Mouse (Mus musculus) megakaryocyte, embryonic 14.5 days (primary cell): ENCODE measurements around the gene Capns1. TPM values are rescaled to one million over a fixed set of nuclear protein-coding genes. Genes with fewer than 3 reads are reported as not detected.
"Not testable (repeated sequence)": the region's sequence is repeated elsewhere in the genome, so short reads cannot be mapped to it uniquely, and the experiment has no call there.

Source experiments
- H3K27me3 ChIP-seq: replicated peaks from 2 replicates; pipeline ENCODE3; 2012; ENCODE audit warnings: inconsistent platforms
- H3K36me3 ChIP-seq: replicated peaks from 2 replicates; pipeline ENCODE3; 2012; ENCODE audit warnings: low read length, inconsistent platforms, mixed read lengths
- H3K4me1 ChIP-seq: 2 replicates; pipeline ENCODE4 v1.6.1; 2012; ENCODE audit warnings: inconsistent platforms
- H3K4me3 ChIP-seq: replicated peaks from 2 replicates; pipeline ENCODE3; 2012; ENCODE audit warnings: moderate library complexity, mild to moderate bottlenecking, inconsistent platforms
- H3K9me3 ChIP-seq: 2 replicates; pipeline ENCODE4 v1.6.1; 2012; ENCODE audit warnings: inconsistent platforms
- FLI1 ChIP-seq: IDR thresholded peaks from 2 replicates; pipeline ENCODE4 v1.6.1; 2012; ENCODE audit warnings: low read length, inconsistent platforms, mixed read lengths
- GATA1 ChIP-seq: IDR thresholded peaks from 3 replicates; pipeline ENCODE4 v1.6.1; 2012; ENCODE audit warnings: mixed read lengths, low read length, inconsistent platforms, borderline replicate concordance
- polyA plus RNA-seq: library from polyadenylated mRNA; stranded (reverse); fragments of >175 nt; gene quantifications from 2 replicates; pipeline ENCODE4 v1.2.3, GENCODE M21; 2012; ENCODE audit warnings: low replicate concordance; ENCODE audit not compliant: insufficient read depth

Gene Capns1
- polyA plus RNA-seq, 1 experiment, result 208 TPM

DNA sequence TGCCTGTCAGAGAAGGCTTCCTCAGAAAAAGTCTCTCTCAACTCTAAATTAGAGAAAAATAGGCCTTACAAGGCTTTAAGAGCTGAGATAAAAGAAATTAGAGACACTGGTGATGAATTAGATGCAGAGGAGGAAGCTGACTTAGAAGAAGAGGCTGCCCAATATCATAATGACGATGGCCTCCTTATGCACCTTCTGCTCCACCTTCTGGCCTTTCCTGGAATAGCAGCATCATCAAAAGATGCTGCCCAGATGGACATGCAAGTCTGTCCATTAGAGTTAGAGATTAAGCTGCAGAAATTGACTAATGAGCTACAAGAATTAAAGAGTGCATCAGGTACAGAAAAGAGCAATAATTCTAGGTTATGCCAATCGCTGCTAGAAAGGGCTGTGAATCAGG lies 6.8 kb upstream of the Capns1 start:
- TF ChIP-seq FLI1, result no peak
- TF ChIP-seq GATA1, result no peak
- H3K4me1 ChIP-seq, result peaks cover 12% of the 10 kb centered on the region
- no peaks in the 10 kb centered on the region for H3K27me3 ChIP-seq
- H3K4me3 ChIP-seq, result no peak overlapping the region
- H3K36me3 ChIP-seq, result no peaks in the 10 kb centered on the region
- no peaks in the 10 kb centered on the region for H3K9me3 ChIP-seq

DNA sequence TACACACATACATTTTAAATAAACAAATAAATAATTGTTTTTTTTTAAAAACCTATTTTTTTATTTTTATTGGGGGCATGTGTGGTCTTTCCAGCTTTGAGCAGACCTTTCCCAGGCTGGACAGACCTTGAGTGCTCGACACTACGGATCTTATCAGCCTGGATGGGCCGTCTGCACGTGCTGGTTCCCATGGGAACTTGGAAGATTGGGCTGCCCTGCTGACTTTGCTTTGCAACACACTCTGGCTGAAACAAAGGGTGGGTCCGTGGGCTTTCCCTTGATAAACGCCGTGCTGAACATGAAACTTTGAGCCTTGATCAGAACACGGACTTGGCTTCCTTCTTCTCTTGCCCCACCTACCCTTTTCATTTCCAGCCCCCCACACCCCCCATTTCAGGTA lies 5.8 kb upstream of the Capns1 start:
- H3K36me3 ChIP-seq, result no peaks in the 10 kb centered on the region
- no peaks in the 10 kb centered on the region for H3K9me3 ChIP-seq
- TF ChIP-seq GATA1 (no peak), FLI1 (no peak)
- peak overlapping the region; percentile 44 for H3K4me3 ChIP-seq
- H3K27me3 ChIP-seq, result no peaks in the 10 kb centered on the region
- H3K4me1 ChIP-seq, result peaks cover 12% of the 10 kb centered on the region

DNA sequence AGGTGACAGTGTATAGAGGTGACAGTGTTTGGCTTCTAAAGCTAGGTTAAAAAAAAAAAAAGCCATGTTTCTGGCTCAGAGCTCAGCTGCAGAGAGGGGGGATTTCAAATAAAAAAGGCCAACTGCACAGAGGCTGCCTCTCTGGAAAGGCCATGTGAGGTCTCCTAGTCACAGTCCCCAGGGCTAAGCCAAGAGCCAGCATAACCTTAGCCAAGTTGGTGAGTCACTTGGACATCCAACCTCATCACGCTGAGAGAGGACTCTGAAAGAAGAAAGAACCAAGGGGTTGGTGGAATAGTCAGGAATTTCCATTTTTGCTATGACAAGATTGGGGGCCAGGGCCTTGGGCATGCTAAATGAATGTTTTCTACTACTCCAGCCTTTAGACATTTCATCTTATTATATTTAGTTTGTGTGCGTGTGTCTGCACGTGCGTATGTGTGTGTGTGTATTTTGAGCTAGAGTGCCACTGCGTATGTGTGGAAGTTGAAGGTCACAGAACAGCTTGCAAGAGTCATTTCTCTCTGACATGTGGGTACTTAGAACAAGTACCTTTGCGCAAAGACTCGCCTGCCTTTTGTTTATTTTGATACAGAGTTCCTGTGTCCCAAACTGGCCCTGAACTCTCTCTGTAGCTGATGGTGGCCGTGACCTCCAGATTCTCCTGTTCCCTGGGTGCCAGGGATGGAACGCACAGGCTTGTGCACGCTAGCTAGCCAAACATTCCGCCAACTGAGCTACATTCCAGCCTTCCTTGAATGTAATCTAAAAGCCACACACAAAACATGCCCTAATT lies 4.5 kb upstream of the Capns1 start:
- H3K4me1 ChIP-seq, result peaks cover 21% of the 10 kb centered on the region
- no peaks in the 10 kb centered on the region for H3K36me3 ChIP-seq
- H3K27me3 ChIP-seq, result no peaks in the 10 kb centered on the region
- no peaks in the 10 kb centered on the region for H3K9me3 ChIP-seq
- no peak overlapping the region for H3K4me3 ChIP-seq
- no peak for TF ChIP-seq GATA1
- no peak for TF ChIP-seq FLI1

DNA sequence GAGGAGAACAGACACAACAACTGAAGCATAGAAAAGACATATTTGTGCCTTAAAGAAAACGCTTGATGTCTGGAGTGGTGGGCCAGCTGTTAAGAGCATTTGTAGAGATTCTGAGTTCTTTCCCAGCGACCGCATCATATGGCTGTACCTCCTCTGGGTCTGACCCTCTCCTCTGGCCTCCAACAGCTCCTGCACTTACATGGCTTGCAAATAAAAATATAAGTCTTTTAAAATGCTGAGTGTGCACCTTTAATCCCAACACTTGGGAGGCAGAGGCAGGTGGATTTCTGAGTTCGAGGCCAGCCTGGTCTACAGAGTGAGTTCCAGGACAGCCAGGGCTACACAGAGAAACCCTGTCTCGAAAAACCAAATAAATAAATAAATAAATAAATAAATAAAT lies 2.0 kb upstream of the Capns1 start:
- H3K4me1 ChIP-seq, result peaks cover 45% of the 10 kb centered on the region
- H3K4me3 ChIP-seq, H3K36me3 ChIP-seq, H3K9me3 ChIP-seq, H3K27me3 ChIP-seq: not testable (repeated sequence)

DNA sequence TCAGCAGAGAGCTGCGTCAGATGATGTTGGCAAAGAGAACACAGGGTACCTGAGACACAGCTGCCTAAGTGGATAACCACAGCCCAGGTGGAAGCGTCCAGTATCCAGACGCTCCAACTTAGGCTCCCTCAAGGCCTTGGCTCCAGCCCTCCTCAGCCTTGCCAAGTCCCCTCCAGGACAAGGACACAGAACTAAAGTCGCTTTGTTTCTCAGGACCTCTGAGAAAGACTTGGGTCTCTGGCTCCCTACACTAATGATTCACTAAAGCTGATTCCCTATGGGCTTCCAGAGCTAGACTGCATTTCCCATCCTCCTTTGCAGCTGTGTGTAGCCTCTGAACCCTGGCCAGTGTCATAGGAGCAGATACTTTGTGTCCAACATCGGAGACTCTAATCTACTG lies 1.6 kb upstream of the Capns1 start:
- Histone ChIP-seq H3K36me3 (no peaks in the 10 kb centered on the region), H3K4me3 (no peak overlapping the region), H3K9me3 (no peaks in the 10 kb centered on the region), H3K4me1 (peaks cover 46% of the 10 kb centered on the region), H3K27me3 (no peaks in the 10 kb centered on the region)
- no peak for TF ChIP-seq FLI1
- no peak for TF ChIP-seq GATA1

DNA sequence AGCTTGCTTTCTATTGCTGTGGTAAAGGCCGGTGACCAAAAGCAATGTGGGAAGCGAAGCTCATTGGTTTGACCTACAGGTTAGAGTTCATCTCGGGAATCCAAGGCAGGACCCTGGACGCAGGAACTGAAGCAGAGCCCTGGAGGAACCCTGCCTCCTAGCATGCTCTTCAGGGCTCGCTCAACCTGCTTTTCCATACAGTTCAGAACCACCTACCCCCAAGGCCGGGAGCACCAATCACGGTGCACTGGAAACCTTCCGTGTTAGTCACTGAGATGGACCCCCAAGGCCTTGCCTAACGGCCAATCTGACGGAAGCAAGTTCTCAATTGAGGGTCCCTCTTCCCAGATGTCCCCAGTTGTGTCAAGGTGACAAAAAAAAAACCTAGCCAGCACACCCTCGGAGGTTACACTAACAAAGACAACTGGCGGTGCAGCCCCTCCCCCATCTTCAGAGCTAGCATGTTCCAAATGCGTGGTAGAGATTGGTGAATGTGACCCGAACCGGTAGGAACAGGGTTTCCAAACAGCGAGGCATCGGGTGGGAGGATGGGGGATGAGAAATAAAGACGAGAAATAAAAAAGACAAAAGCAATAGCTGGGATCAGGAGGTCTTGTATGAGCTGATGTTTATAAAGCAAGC lies 1.0 kb upstream of the Capns1 start:
- no peak for TF ChIP-seq GATA1
- TF ChIP-seq FLI1, result no peak
- H3K4me1 ChIP-seq, result peaks cover 44% of the 10 kb centered on the region
- H3K4me3 ChIP-seq, result no peak overlapping the region
- H3K36me3 ChIP-seq, result no peaks in the 10 kb centered on the region
- no peaks in the 10 kb centered on the region for H3K9me3 ChIP-seq
- H3K27me3 ChIP-seq, result no peaks in the 10 kb centered on the region

DNA sequence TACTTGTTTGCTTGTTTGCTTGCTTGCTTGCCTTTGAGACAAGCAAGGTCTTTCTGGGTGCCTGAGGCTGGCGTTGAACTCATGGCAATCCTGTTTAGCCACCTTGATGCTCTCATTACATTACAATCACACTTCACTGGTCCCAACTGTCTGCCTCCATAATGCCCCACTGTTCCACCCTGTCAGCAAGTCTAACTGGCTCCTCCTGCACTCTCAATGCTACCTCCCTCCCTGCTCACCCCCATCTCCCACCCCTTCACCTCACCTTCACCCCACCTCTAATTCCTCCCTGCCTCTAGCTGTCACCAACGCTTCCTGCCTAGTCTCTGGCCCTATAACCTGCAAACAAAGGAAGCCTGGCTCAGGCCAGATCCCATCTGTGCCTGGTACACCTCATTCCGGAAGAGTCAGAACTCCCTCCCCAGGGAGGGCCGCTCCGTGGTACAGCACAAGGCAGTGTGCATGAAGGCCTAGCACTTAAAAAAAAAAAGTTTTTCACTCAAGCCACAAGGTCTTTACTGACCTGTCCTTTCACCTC lies 950 bp downstream of the Capns1 start:
- no peaks in the 10 kb centered on the region for H3K27me3 ChIP-seq
- no peak for TF ChIP-seq FLI1
- TF ChIP-seq GATA1, result no peak
- no peaks in the 10 kb centered on the region for H3K9me3 ChIP-seq
- peaks cover 8% of the 10 kb centered on the region for H3K36me3 ChIP-seq
- H3K4me1 ChIP-seq, result peaks cover 51% of the 10 kb centered on the region
- H3K4me3 ChIP-seq, result no peak overlapping the region

DNA sequence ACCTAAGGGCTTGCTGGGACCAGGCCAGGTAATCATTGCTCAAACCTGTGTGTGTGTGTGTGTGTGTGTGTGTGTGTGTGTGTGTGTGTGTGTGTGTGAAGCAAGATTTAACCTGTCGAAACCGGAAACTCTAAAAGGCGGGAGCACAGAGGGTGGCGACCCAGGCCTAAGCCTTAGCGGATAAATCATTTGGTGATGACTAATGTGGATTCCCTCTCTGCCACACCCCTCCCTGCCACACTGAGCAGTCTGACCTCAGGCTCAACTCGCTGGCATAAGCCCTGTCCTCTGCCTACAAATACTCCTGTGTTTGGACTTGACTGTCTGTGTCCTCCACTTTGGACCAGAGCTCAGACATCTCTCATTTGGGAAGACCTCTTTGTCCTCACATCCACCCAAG lies 2.4 kb downstream of the Capns1 start:
- Histone ChIP-seq H3K36me3 (peaks cover 23% of the 10 kb centered on the region), H3K4me3 (peak overlapping the region; percentile 83), H3K4me1 (peaks cover 58% of the 10 kb centered on the region), H3K9me3 (no peaks in the 10 kb centered on the region), H3K27me3 (no peaks in the 10 kb centered on the region)
- TF ChIP-seq FLI1 (no peak), GATA1 (no peak)

DNA sequence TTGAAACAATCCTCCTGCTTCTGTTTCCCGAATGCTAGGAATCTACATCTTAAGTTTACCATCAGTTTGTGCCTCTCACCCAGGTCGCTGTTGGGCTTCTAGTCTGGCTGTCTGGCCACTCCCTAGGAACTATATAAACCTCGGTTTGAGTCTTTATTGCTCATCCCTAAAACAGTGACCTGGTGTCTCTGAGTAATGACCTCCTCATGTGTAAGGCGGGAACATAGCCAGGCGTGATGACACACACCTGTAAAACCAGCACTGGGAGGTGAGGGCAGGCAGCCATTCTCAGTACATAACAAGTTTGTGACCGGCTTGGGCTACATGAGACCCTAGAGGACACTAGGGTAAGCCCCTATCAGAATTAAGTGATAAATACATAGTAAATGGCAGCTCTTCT lies 3.1 kb downstream of the Capns1 start:
- Histone ChIP-seq H3K9me3 (no peaks in the 10 kb centered on the region), H3K4me3 (peak overlapping the region; percentile 97), H3K4me1 (peaks cover 58% of the 10 kb centered on the region)

DNA sequence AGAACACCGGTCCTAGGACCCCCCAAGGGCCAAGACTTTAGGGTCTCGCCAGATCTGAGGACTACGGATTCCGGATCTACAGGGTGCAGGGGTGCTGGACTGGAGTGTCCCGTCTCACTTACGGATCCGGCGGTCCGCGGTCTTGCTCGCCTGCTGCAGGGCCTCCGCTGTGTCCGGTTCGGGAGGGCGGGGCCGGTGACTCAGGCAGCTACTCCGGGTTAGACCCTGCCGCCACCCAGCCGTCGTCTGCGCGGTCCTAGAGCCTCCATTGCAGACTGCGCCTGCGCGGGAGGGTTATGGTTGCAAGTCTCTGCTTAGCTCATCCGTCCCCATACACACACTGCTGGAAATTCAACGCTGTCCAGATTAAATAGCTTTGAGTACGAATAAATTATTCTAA lies 3.7 kb downstream of the Capns1 start:
- Histone ChIP-seq H3K9me3 (no peaks in the 10 kb centered on the region), H3K4me3 (peak overlapping the region; percentile 97), H3K27me3 (no peaks in the 10 kb centered on the region), H3K4me1 (peaks cover 58% of the 10 kb centered on the region), H3K36me3 (peaks cover 36% of the 10 kb centered on the region)
- no peak for TF ChIP-seq FLI1
- TF ChIP-seq GATA1, result no peak

More for the DNA sequence above, 3.1 kb downstream of the Capns1 start:
- TF ChIP-seq FLI1, result no peak
- TF ChIP-seq GATA1, result no peak
- Histone ChIP-seq H3K27me3 (no peaks in the 10 kb centered on the region), H3K36me3 (peaks cover 30% of the 10 kb centered on the region)

DNA sequence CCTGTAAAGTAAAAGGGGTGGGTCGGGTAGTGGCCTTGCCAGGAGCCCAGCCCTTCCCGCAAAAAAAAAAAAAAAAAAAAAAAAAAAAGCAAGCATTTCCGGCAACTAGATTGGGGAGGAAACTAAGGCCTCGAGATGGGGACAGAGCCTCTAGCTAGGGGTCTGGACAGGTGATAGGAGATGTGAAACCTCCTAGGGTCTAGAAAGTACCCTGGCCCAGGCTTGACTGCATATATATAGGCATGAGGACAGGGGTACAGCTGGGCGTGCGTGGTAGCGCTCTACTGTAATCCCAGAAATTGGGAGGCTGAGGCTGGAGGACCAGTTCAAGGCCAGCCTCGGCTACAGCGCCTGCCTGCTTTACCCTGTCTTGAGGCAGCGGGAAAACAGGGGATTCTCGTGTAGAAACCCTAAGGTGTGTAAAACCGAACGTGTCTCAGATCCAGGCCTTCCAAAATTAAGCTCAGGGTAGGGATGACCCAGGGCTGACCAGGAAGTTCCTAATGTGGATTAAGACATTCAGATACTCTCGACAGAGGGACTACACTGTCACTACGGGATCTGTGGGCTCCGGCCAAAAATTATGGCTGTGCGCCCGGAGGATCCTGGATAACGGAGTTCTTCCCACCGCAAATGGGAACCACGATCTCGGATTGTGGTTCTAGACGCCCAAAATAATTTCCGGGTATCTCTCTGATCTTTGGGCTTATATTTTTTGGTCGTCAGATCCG lies 4.3 kb downstream of the Capns1 start:
- Histone ChIP-seq H3K4me1 (peaks cover 58% of the 10 kb centered on the region), H3K9me3 (no peaks in the 10 kb centered on the region), H3K27me3 (no peaks in the 10 kb centered on the region), H3K36me3 (peaks cover 41% of the 10 kb centered on the region), H3K4me3 (peak overlapping the region; percentile 97)
- no peak for TF ChIP-seq FLI1
- no peak for TF ChIP-seq GATA1
